Mouse (Mus musculus): ENCODE measurements around the gene Gm10392. TPM values are rescaled to one million over a fixed set of nuclear protein-coding genes. Genes with fewer than 3 reads are reported as not detected.

Gene Gm10392
- polyA plus RNA-seq, 2 experiments = not detected

GRCm38 (mm10) chr11:77476895-77477294, 42.1 kb downstream of the Gm10392 start:
- ATAC-seq (ENCODE audit: insufficient read depth) (no peak), DNase-seq (ENCODE audit: low read depth in 3 of 3, low spot score in 3 of 3) (no peak)
- Histone ChIP-seq H3K27me3 (ENCODE audit: control insufficient read depth, insufficient read depth, low read length) (no peaks in the 10 kb centered on the region), H3K4me2 (ENCODE audit: low read depth) (no peak overlapping the region), H3K36me3 (replicated peaks; ENCODE audit: control insufficient read depth, insufficient read depth, low read depth) (no peaks in the 10 kb centered on the region), H3K4me3 (ENCODE audit: insufficient read depth in 1 of 2, low read depth in 2 of 2, low read length in 2 of 2) (no peak overlapping the region), H3K27ac (no peak overlapping the region), H3K4me1 (replicated peaks; ENCODE audit: control insufficient read depth in 2 of 2, insufficient read depth in 2 of 2, low read length in 1 of 2) (no peaks in the 10 kb centered on the region), H3K9me3 (ENCODE audit: control insufficient read depth, low read length) (no peaks in the 10 kb centered on the region), H3K9ac (replicated peaks) (no peak overlapping the region)
- WGBS (ENCODE audit: insufficient replicate concordance) = 70% methylated on average over 6 of the region's 6 CpGs
- TF ChIP-seq EP300 (IDR thresholded peaks at IDR 0.05; ENCODE audit: low read depth) (no peak), CTCF (IDR thresholded peaks at IDR 0.05; ENCODE audit: low read depth) (no peak)

- Histone ChIP-seq H3K36me3 (replicated peaks; ENCODE audit: control insufficient read depth, insufficient read depth, low read depth) (no peaks in the 10 kb centered on the region), H3K4me3 (ENCODE audit: insufficient read depth in 1 of 2, low read depth in 2 of 2, low read length in 2 of 2) (no peak overlapping the region), H3K9me3 (ENCODE audit: control insufficient read depth, low read length) (no peaks in the 10 kb centered on the region), H3K9ac (replicated peaks) (no peak overlapping the region), H3K27me3 (ENCODE audit: control insufficient read depth, insufficient read depth, low read length) (no peaks in the 10 kb centered on the region), H3K4me1 (replicated peaks; ENCODE audit: control insufficient read depth in 2 of 2, insufficient read depth in 2 of 2, low read length in 1 of 2) (no peaks in the 10 kb centered on the region), H3K4me2 (ENCODE audit: low read depth) (no peak overlapping the region), H3K27ac (no peak overlapping the region)
- WGBS (ENCODE audit: insufficient replicate concordance) = 86% methylated on average over 14 of the region's 14 CpGs
- no peak for DNase-seq (ENCODE audit: low read depth in 3 of 3, low spot score in 3 of 3)
- no peak for ATAC-seq (ENCODE audit: insufficient read depth)
- TF ChIP-seq EP300 (IDR thresholded peaks at IDR 0.05; ENCODE audit: low read depth) = no peak
These were observed 42.8 kb downstream of the Gm10392 start for GRCm38 (mm10) chr11:77476216-77476615.

GRCm38 (mm10) chr11:77472775-77473174, 46.2 kb downstream of the Gm10392 start:
- H3K27ac ChIP-seq = no peak overlapping the region
- H3K4me3 ChIP-seq (ENCODE audit: insufficient read depth in 1 of 2, low read depth in 2 of 2, low read length in 2 of 2) = no peak overlapping the region
- no peaks in the 10 kb centered on the region for H3K4me1 ChIP-seq (replicated peaks; ENCODE audit: control insufficient read depth in 2 of 2, insufficient read depth in 2 of 2, low read length in 1 of 2)
- DNase-seq (ENCODE audit: low read depth in 3 of 3, low spot score in 3 of 3) (no peak), ATAC-seq (ENCODE audit: insufficient read depth) (no peak)
- no peaks in the 10 kb centered on the region for H3K9me3 ChIP-seq (ENCODE audit: control insufficient read depth, low read length)
- H3K4me2 ChIP-seq (ENCODE audit: low read depth) = no peak overlapping the region
- H3K36me3 ChIP-seq (replicated peaks; ENCODE audit: control insufficient read depth, insufficient read depth, low read depth) = no peaks in the 10 kb centered on the region
- no peak for TF ChIP-seq CTCF (IDR thresholded peaks at IDR 0.05; ENCODE audit: low read depth)
- TF ChIP-seq EP300 (IDR thresholded peaks at IDR 0.05; ENCODE audit: low read depth) = no peak
- WGBS (ENCODE audit: insufficient replicate concordance) = 83% methylated on average over 16 of the region's 16 CpGs
- no peaks in the 10 kb centered on the region for H3K27me3 ChIP-seq (ENCODE audit: control insufficient read depth, insufficient read depth, low read length)
- H3K9ac ChIP-seq (replicated peaks) = no peak overlapping the region

GRCm38 (mm10) chr11:77471407-77471806, 47.6 kb downstream of the Gm10392 start:
- 79% methylated on average over 29 of the region's 29 CpGs for WGBS (ENCODE audit: insufficient replicate concordance)
- H3K27ac ChIP-seq = no peak overlapping the region
- TF ChIP-seq EP300 (IDR thresholded peaks at IDR 0.05; ENCODE audit: low read depth) (no peak), CTCF (IDR thresholded peaks at IDR 0.05; ENCODE audit: low read depth) (no peak)
- ATAC-seq (ENCODE audit: insufficient read depth) (no peak), DNase-seq (ENCODE audit: low read depth in 3 of 3, low spot score in 3 of 3) (no peak)
- H3K27me3 ChIP-seq (ENCODE audit: control insufficient read depth, insufficient read depth, low read length) = peaks cover 6% of the 10 kb centered on the region
- no peaks in the 10 kb centered on the region for H3K4me1 ChIP-seq (replicated peaks; ENCODE audit: control insufficient read depth in 2 of 2, insufficient read depth in 2 of 2, low read length in 1 of 2)
- H3K36me3 ChIP-seq (replicated peaks; ENCODE audit: control insufficient read depth, insufficient read depth, low read depth) = no peaks in the 10 kb centered on the region
- no peaks in the 10 kb centered on the region for H3K9me3 ChIP-seq (ENCODE audit: control insufficient read depth, low read length)
- no peak overlapping the region for H3K4me3 ChIP-seq (ENCODE audit: insufficient read depth in 1 of 2, low read depth in 2 of 2, low read length in 2 of 2)
- no peak overlapping the region for H3K4me2 ChIP-seq (ENCODE audit: low read depth)
- no peak overlapping the region for H3K9ac ChIP-seq (replicated peaks)

GRCm38 (mm10) chr11:77468397-77468796, 50.6 kb downstream of the Gm10392 start:
- peaks cover 26% of the 10 kb centered on the region for H3K27me3 ChIP-seq (ENCODE audit: control insufficient read depth, insufficient read depth, low read length)
- H3K9ac ChIP-seq (replicated peaks) = no peak overlapping the region
- no peak overlapping the region for H3K4me2 ChIP-seq (ENCODE audit: low read depth)
- H3K4me3 ChIP-seq (ENCODE audit: insufficient read depth in 1 of 2, low read depth in 2 of 2, low read length in 2 of 2) = no peak overlapping the region
- no peaks in the 10 kb centered on the region for H3K9me3 ChIP-seq (ENCODE audit: control insufficient read depth, low read length)
- no peak for TF ChIP-seq CTCF (IDR thresholded peaks at IDR 0.05; ENCODE audit: low read depth)
- TF ChIP-seq EP300 (IDR thresholded peaks at IDR 0.05; ENCODE audit: low read depth) = no peak
- no peaks in the 10 kb centered on the region for H3K4me1 ChIP-seq (replicated peaks; ENCODE audit: control insufficient read depth in 2 of 2, insufficient read depth in 2 of 2, low read length in 1 of 2)
- no peaks in the 10 kb centered on the region for H3K36me3 ChIP-seq (replicated peaks; ENCODE audit: control insufficient read depth, insufficient read depth, low read depth)
- 80% methylated on average over 9 of the region's 9 CpGs for WGBS (ENCODE audit: insufficient replicate concordance)
- ATAC-seq (ENCODE audit: insufficient read depth) = no peak
- H3K27ac ChIP-seq = no peak overlapping the region
- DNase-seq (ENCODE audit: low read depth in 3 of 3, low spot score in 3 of 3) = no peak
